ENCODE assay signal across 10 mouse cellular contexts in genomic region chr1:86406914-86407313, GRCm38 (mm10). TPM values are rescaled to one million over a fixed set of nuclear protein-coding genes. Genes with fewer than 3 reads are reported as not detected.
DNase-seq lines count a peak whose midpoint lies in the region; ATAC-seq and TF ChIP-seq lines count a peak whose summit lies in the region.
"Had no signal": no experiment of that assay in that cellular context is flagged by ENCODE, and none has a peak within 500 bp of the region (broad histone marks: within the 10 kb centered on the region; RNA-seq: fewer than 3 reads in every experiment).

No protein-coding gene starts in this region.

- 35% methylated on average over 8 of the region's 8 CpGs for WGBS in liver, embryonic 16.5 days (ENCODE audit: insufficient replicate concordance)
- 62% methylated on average over 8 of the region's 8 CpGs for WGBS in stomach, postnatal 0 days

- peaks cover 6% of the 10 kb centered on the region for H3K4me1 ChIP-seq in liver, embryonic 16.5 days (ENCODE audit: control insufficient read depth, low read depth, low read length)
- H3K4me1 ChIP-seq in stomach, postnatal 0 days (replicated peaks; ENCODE audit: control insufficient read depth, insufficient read depth) = no peaks in the 10 kb centered on the region
- H3K4me1 ChIP-seq: embryonic facial prominence, embryonic 12.5 days had no signal

- TF ChIP-seq CTCF in stomach, postnatal 0 days (IDR thresholded peaks at IDR 0.05; ENCODE audit: low read depth) = no peak

- peak overlapping the region; percentile 48 for H3K27ac ChIP-seq in liver, embryonic 16.5 days (ENCODE audit: low read length)
- no peak overlapping the region for H3K27ac ChIP-seq in stomach, postnatal 0 days (replicated peaks)
- H3K27ac ChIP-seq: embryonic facial prominence, embryonic 12.5 days had no signal

- H3K4me3 ChIP-seq in liver, embryonic 16.5 days (ENCODE audit: low read depth, low read length) = no peak overlapping the region
- no peak overlapping the region for H3K4me3 ChIP-seq in stomach, postnatal 0 days (ENCODE audit: low read depth, low read length)
- H3K4me3 ChIP-seq: embryonic facial prominence, embryonic 12.5 days had no signal

- TF ChIP-seq EP300 in stomach, postnatal 0 days (optimal IDR thresholded peaks at IDR 0.05) = no peak

- H3K9me3 ChIP-seq in liver, embryonic 16.5 days (replicated peaks; ENCODE audit: control insufficient read depth, low read length) = no peaks in the 10 kb centered on the region
- H3K9me3 ChIP-seq in stomach, postnatal 0 days (ENCODE audit: control insufficient read depth, low read length) = no peaks in the 10 kb centered on the region
- H3K9me3 ChIP-seq: embryonic facial prominence, embryonic 12.5 days had no signal

- peak; percentile 85 for ATAC-seq in liver, embryonic 16.5 days (ENCODE audit: low read depth)
- 0 out of 2 replicates have a peak, but pooled peaks have one; percentile 25 for ATAC-seq in stomach, postnatal 0 days (ENCODE audit: low FRiP score, low TSS enrichment)

- no peak overlapping the region for H3K4me2 ChIP-seq in liver, embryonic 16.5 days (ENCODE audit: low read depth, low read length)
- no peak overlapping the region for H3K4me2 ChIP-seq in stomach, postnatal 0 days (replicated peaks; ENCODE audit: low read depth)
- H3K4me2 ChIP-seq: embryonic facial prominence, embryonic 12.5 days had no signal

- H3K27me3 ChIP-seq in liver, embryonic 16.5 days (ENCODE audit: control insufficient read depth, insufficient read depth, low read depth, low read length) = no peaks in the 10 kb centered on the region
- H3K27me3 ChIP-seq in stomach, postnatal 0 days (ENCODE audit: control insufficient read depth, insufficient read depth, low read length) = no peaks in the 10 kb centered on the region
- H3K27me3 ChIP-seq: embryonic facial prominence, embryonic 12.5 days had no signal

- intact Hi-C loops in heart, postnatal 25 days (cut with DNase I) = no loop called here

- H3K36me3 ChIP-seq in liver, embryonic 16.5 days (ENCODE audit: control insufficient read depth, insufficient read depth) = no peaks in the 10 kb centered on the region
- no peaks in the 10 kb centered on the region for H3K36me3 ChIP-seq in stomach, postnatal 0 days (ENCODE audit: control insufficient read depth, insufficient read depth, low read length)
- H3K36me3 ChIP-seq: embryonic facial prominence, embryonic 12.5 days had no signal

- DNase-seq in thymus, postnatal 14 days = peak; percentile 50
- DNase-seq in thymus, postnatal 0 days (ENCODE audit: low spot score) = no peak
- DNase-seq in heart, postnatal 25 days (ENCODE audit: low spot score) = peak; percentile 9
- no peak for DNase-seq in stomach, postnatal 0 days (ENCODE audit: low spot score)
- no peak for DNase-seq in frontal cortex, postnatal 25 days (ENCODE audit: low spot score in 2 of 2)
- DNase-seq in spleen, postnatal 10 days (ENCODE audit: low spot score in 2 of 2) = no peak
- no peak for DNase-seq in frontal cortex, postnatal 14 days (ENCODE audit: low spot score in 2 of 2)
- DNase-seq: right cerebral cortex, postnatal 14 days had no signal

- H3K9ac ChIP-seq in liver, embryonic 16.5 days (ENCODE audit: low read depth, low read length) = no peak overlapping the region
- no peak overlapping the region for H3K9ac ChIP-seq in stomach, postnatal 0 days (ENCODE audit: low read length)
- H3K9ac ChIP-seq: embryonic facial prominence, embryonic 12.5 days had no signal

RNA-seq across cellular contexts. Expression of gene Nmur1, which starts 19.1 kb away (rescaled TPM):
- 0.17 TPM in 1 of 2 replicates, not detected in the other for polyA plus RNA-seq in thymus, postnatal 0 days (2015; fragmentation: Nextera tagmentation; extraction: Ambion mirVana)
- not detected for total RNA-seq in heart, postnatal 25 days (2021)
- not detected in 2 replicates for polyA plus RNA-seq in liver, embryonic 16.5 days (2015; fragmentation: Nextera tagmentation; extraction: Ambion mirVana)
- 0.52 and 0.56 TPM in 2 replicates for polyA plus RNA-seq in stomach, postnatal 0 days (2015; fragmentation: Nextera tagmentation; extraction: Ambion mirVana)
- polyA plus RNA-seq: embryonic facial prominence, embryonic 12.5 days had no signal

RNA-seq across cellular contexts. Expression of gene Tex44, which starts 19.2 kb away (rescaled TPM):
- polyA plus RNA-seq in thymus, postnatal 0 days (2015; fragmentation: Nextera tagmentation; extraction: Ambion mirVana) = 0.08 TPM in 1 of 2 replicates, not detected in the other
- not detected for total RNA-seq in heart, postnatal 25 days (2021)
- polyA plus RNA-seq in liver, embryonic 16.5 days (2015; fragmentation: Nextera tagmentation; extraction: Ambion mirVana) = not detected in 2 replicates
- not detected in 2 replicates for polyA plus RNA-seq in stomach, postnatal 0 days (2015; fragmentation: Nextera tagmentation; extraction: Ambion mirVana)
- polyA plus RNA-seq: embryonic facial prominence, embryonic 12.5 days had no signal

RNA-seq across cellular contexts. Expression of gene Ncl, which starts 47.7 kb away (rescaled TPM):
- 458 and 464 TPM in 2 replicates for polyA plus RNA-seq in thymus, postnatal 0 days (2015; fragmentation: Nextera tagmentation; extraction: Ambion mirVana)
- total RNA-seq in heart, postnatal 25 days (2021) = 100 to 1,000 TPM; 102 to 113 TPM
- polyA plus RNA-seq in liver, embryonic 16.5 days (2015; fragmentation: Nextera tagmentation; extraction: Ambion mirVana) = 175 and 188 TPM in 2 replicates
- 198 and 202 TPM in 2 replicates for polyA plus RNA-seq in stomach, postnatal 0 days (2015; fragmentation: Nextera tagmentation; extraction: Ambion mirVana)

Comparison
In these comparisons a context has a peak if more than half of its experiments do, and no peak if none do; other contexts are left out.
1. DNase-seq: peak in thymus, postnatal 14 days (single experiment) and heart, postnatal 25 days (single experiment); none in thymus, postnatal 0 days (single experiment), stomach, postnatal 0 days (single experiment), frontal cortex, postnatal 25 days (0 of 2), spleen, postnatal 10 days (0 of 2) and frontal cortex, postnatal 14 days (0 of 2).